Comparison of ENCODE assay signal across 8 mouse cellular contexts in genomic region chrX:93832337-93832884, GRCm38 (mm10). TPM values are rescaled to one million over a fixed set of nuclear protein-coding genes. Genes with fewer than 3 reads are reported as not detected.
A peak's percentile ranks its signal among the peaks of the same experiment; 100 is the strongest.
DNase-seq lines count a peak whose midpoint lies in the region; ATAC-seq and TF ChIP-seq lines count a peak whose summit lies in the region.

No protein-coding gene starts in this region.

- no peaks in the 10 kb centered on the region for H3K4me1 ChIP-seq in heart, embryonic 10.5 days
- peaks cover 7% of the 10 kb centered on the region for H3K4me1 ChIP-seq in E14TG2a.4 (replicated peaks; ENCODE audit: low read depth, low read length)
- no peaks in the 10 kb centered on the region for H3K4me1 ChIP-seq in heart, embryonic 15.5 days (replicated peaks)

- H3K4me2 ChIP-seq in heart, embryonic 15.5 days = peak overlapping the region; percentile 60

- no peaks in the 10 kb centered on the region for H3K79me2 ChIP-seq in macrophage (ENCODE audit: inconsistent target)

- H3K36me3 ChIP-seq in heart, embryonic 10.5 days = no peaks in the 10 kb centered on the region
- H3K36me3 ChIP-seq in E14TG2a.4 (ENCODE audit: insufficient read depth, low read length) (no peaks in the 10 kb centered on the region), macrophage (ENCODE audit: inconsistent target) (no peaks in the 10 kb centered on the region)
- no peaks in the 10 kb centered on the region for H3K36me3 ChIP-seq in heart, embryonic 15.5 days

- peak overlapping the region; percentile 65 for H3K4me3 ChIP-seq in heart, embryonic 10.5 days
- H3K4me3 ChIP-seq in E14TG2a.4 (replicated peaks; ENCODE audit: low read length) (peak overlapping the region; percentile 85), macrophage (ENCODE audit: inconsistent target) (peak overlapping the region; percentile 22; the same call in 1 of the 2 replicates)
- H3K4me3 ChIP-seq in heart, embryonic 15.5 days = peak overlapping the region; percentile 66

- peak overlapping the region; percentile 72 for H3K9ac ChIP-seq in heart, embryonic 15.5 days

- WGBS in heart, embryonic 10.5 days = 38% methylated on average over 14 of the region's 14 CpGs
- 31% methylated on average over 14 of the region's 14 CpGs for WGBS in heart, embryonic 15.5 days
- WGBS in macrophage (ENCODE audit: missing documents) = 43% methylated on average over 14 of the region's 14 CpGs

- H3K9me3 ChIP-seq in heart, embryonic 10.5 days = no peaks in the 10 kb centered on the region
- no peaks in the 10 kb centered on the region for H3K9me3 ChIP-seq in E14TG2a.4 (ENCODE audit: low read length)
- no peaks in the 10 kb centered on the region for H3K9me3 ChIP-seq in heart, embryonic 15.5 days (replicated peaks)

- H3K27me3 ChIP-seq in heart, embryonic 10.5 days (ENCODE audit: insufficient read depth, poor library complexity, severe bottlenecking) = peaks cover 6% of the 10 kb centered on the region; the same call in 1 of the 2 replicates
- H3K27me3 ChIP-seq in E14TG2a.4 (ENCODE audit: insufficient read depth, low read length) = peaks cover 2% of the 10 kb centered on the region; the same call in 1 of the 2 replicates
- no peaks in the 10 kb centered on the region for H3K27me3 ChIP-seq in heart, embryonic 15.5 days

- no peak for DNase-seq in heart, embryonic 10.5 days (ENCODE audit: low spot score)
- DNase-seq in heart, adult 8-10 months (ENCODE audit: low spot score) = no peak
- no peak for DNase-seq in adrenal gland, postnatal 36 days
- DNase-seq in urinary bladder, postnatal 4 days (ENCODE audit: low spot score in 2 of 2) = no peak
- DNase-seq in layer of hippocampus, adult 8-10 months (ENCODE audit: low spot score in 2 of 2) = no peak

- no peak for ATAC-seq in heart, embryonic 15.5 days (replicated peaks; ENCODE audit: insufficient number of reproducible peaks, insufficient read depth, low FRiP score, low read depth)

- TF ChIP-seq CTCF in E14TG2a.4 (conservative IDR thresholded peaks at IDR 0.05; ENCODE audit: low read length) = no peak

- H3K27ac ChIP-seq in heart, embryonic 10.5 days = peak overlapping the region; percentile 93
- peak overlapping the region; percentile 91 for H3K27ac ChIP-seq in heart, embryonic 15.5 days
- H3K27ac ChIP-seq in macrophage = no peak overlapping the region

RNA-seq across cellular contexts. Expression of gene Pdk3, which starts 0.4 kb away (rescaled TPM):
- polyA plus RNA-seq in heart, embryonic 10.5 days (2016; fragmentation: Nextera tagmentation; extraction: Ambion mirVana) = 129 and 190 TPM in 2 replicates
- total RNA-seq in heart, adult 8-10 months (2022) = 1 to 10 TPM; 1.6 to 3.6 (median 2.6) TPM
- 94.9 and 97.2 TPM in 2 replicates for polyA plus RNA-seq in heart, embryonic 15.5 days (2015; fragmentation: Nextera tagmentation; extraction: Ambion mirVana)
- 10 to 100 TPM in 2 of 26 experiments, 1 to 10 TPM in 20, under 1 TPM in 4; 0.37 to 14.6 (median 4.5) TPM for total RNA-seq in macrophage (2018; cell fraction: chromatin; rRNA removed)
- 10 to 100 TPM in 22 of 26 experiments, 1 to 10 TPM in 4; 8.9 to 14.1 (median 11.7) TPM for total RNA-seq in macrophage (2018; cell fraction: cytosol; rRNA removed)
- total RNA-seq in macrophage (2018; cell fraction: nucleus; rRNA removed) = 10 to 100 TPM in 2 of 26 experiments, 1 to 10 TPM in 24; 1.0 to 10.5 (median 5.0) TPM
- polyA plus RNA-seq in macrophage (2018) = 11.1 to 15.6 TPM (median 12.3 TPM) in 3 replicates
- 10 to 100 TPM; 13.0 to 19.3 TPM for total RNA-seq in adrenal gland, postnatal 36 days (2021)
- 10 to 100 TPM; 39.2 to 48.3 (median 42.8) TPM for total RNA-seq in layer of hippocampus, adult 8-10 months (2022)

Comparison
In these comparisons a context has a peak if more than half of its experiments do, and no peak if none do; other contexts are left out.
1. H3K4me3 ChIP-seq: peak in every context shown above with its lines; median percentile 85 in E14TG2a.4; 66 in heart, embryonic 15.5 days; 65 in heart, embryonic 10.5 days; 22 in macrophage.